Mouse (Mus musculus) heart, postnatal 36 days (tissue): Measurements from ENCODE around the gene Bax. TPM values are rescaled to one million over a fixed set of nuclear protein-coding genes. Genes with fewer than 3 reads are reported as not detected.
A peak's percentile ranks its signal among the peaks of the same experiment; 100 is the strongest.

Experiments used
- DNase-seq, 2 experiments: peaks; one replicate each; pipeline ENCODE4 v3.0.0; 2021 to 2022
- intact Hi-C: fragments of 180-260 bp; cut with DNase I; formaldehyde crosslinking; loops from one replicate; pipeline ENCODE4 v1.15.1; 2025
- total RNA-seq, 2 experiments: library from RNA; stranded (reverse); gene quantifications; 2 replicates each; pipeline ENCODE4 v1.2.3; 2021

Gene Bax
- total RNA-seq, 2 experiments from 2014 or later, result 26.9 to 28.5 TPM

DNA sequence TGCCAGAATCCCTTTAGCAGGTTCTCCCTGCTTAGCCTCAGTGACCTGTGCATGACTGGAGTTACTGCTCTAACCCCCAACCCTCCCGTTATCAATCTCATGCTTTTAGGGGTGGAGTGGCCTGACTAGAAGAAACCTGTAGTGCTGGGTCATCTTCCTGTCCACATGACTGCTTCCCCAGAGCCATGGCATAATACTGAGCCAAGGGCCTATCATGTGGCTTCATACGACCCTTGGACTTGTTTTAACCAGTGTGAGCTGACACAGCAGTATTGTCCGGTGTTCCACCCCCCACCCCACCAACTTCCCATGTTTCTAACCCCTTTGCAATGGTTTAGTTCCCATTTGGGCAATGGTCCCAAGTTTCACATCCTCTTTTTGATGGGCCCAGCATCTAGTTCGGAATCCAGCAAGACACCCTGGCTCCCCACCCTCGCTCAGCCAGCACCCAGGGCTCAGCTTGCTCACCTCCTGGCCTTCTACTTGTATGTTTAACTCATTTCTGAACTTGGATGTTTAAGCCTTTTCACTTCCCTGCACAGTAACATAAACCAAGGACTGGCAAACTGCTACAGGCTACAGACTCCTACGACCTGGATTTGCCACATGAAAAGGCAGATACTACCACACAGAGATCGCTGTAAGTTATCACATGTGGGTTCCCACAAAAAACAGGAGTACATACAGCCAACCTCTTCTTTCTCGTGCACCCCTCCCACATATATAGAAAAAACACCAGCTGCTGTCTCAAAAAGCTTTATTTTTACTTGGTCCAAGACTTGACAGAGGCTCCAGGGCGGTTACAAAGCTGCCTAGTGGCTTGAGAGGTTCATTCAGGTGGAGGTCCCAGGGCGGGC lies 9.3 kb downstream of the Bax start:
- intact Hi-C loops, result no loop called here
- DNase-seq, result no peak

DNA sequence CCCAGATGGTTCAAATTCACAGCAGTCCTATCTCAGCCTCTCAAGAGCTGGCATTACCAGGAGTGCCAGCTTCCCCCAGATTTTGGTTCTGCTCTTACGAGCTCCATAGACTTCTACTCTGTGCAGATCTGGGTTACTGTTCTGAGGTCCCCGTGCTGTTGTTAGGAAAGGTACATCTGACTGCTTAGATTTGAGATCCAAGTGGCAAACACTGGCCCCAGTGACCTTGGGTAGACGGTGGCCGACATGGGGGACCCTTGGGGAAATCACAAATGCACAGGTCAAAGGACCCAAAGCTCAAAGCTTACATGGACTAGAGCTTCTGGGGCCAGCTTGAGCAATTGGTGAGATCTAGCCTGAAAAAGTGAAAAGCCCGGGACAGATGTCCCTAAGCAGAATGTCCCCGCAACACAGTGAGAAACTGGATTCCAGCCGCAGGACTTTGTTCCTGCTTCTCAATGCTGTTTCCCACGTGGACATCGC lies 9.9 kb downstream of the Bax start:
- no peak for DNase-seq
- intact Hi-C loops, result no loop called here

DNA sequence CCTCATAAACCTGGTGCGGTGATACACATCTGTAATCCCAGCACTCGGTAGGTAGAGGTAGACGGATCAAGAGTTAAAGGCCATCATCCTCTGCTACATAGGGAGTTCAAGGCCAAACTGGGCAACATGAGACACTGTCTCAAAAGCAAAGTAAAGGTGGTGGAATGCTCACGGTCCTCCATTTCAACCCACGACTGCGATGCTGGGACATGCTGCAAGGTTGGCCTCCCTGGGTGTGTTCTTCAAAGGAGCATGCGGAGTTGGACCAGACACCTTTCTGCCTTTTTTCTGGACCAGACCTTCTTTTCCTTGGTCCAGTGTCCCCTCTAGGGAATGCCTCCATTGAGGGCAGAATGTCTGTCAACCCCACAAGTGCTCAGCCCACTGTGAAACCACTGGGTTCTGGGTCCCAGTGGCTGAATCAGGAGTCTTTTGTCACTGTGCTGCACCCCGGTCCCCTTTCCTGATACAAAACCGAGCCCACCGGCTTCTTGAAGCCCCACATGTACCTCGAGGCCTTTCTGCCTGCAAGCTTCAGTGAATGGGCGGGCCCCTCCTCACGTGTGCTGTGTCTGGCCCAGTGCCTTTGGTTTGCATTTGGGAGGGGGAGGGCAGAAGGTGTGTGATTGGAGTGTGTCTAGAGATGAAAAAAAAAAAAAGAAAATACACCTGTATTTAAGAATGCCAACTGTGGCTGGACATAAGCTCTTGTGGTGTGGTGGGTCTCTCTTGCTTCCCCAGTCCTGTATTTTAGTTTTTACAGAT lies 10.6 kb downstream of the Bax start:
- DNase-seq, result no peak
- intact Hi-C loops, result no loop called here

DNA sequence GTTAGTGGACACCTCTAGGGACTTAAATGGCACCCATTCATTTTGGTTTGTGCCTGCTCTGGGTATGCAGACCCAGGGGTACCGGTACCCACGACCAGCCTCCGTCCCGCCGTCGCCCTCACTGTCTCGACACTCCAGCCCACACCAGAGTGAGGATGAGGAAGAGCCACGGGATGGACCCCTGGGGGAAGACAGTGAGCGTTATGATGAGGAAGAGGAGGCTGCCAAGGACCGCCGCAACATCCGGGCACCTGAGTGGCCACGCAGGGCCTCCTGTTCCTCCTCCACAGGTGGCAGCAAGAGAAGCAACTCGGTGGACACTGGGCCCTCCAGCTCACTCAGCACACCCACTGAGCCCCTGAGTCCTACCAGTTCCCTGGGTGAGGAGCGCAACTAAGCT lies 11.7 kb downstream of the Bax start:
- no peak for DNase-seq
- intact Hi-C loops, result no loop called here

DNA sequence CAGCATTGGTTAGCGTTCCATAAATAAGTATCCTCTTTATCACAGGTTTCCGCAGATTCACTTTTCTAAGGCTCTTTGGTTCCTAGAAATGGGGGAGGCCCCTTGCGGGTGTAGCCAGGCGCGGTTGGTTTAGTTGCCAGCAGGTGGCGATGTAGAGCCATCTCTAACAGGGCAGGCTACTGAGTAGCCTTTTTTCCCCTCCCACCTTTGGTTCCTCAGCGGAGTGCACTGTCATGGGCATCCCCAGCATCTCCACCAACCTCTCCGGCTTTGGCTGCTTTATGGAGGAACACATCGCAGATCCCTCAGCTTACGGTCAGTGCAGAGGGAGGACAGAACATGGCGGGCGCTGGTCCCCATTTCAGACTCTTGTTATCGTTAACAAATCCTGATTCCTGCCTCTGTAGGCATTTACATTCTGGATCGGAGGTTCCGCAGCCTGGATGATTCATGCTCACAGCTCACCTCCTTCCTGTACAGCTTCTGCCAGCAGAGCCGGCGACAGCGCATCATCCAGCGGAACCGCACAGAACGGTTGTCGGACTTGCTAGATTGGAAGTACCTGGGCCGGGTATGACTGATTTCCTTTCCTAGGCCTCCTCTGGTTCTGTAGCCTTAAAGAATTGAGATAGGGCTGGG lies 15.2 kb downstream of the Bax start:
- DNase-seq, result peak; percentile 83 to 89
- intact Hi-C loops, result loop anchor here (2.0 kb wide), 1 partner anchor 109 kb away; no protein-coding TSS in a partner anchor

DNA sequence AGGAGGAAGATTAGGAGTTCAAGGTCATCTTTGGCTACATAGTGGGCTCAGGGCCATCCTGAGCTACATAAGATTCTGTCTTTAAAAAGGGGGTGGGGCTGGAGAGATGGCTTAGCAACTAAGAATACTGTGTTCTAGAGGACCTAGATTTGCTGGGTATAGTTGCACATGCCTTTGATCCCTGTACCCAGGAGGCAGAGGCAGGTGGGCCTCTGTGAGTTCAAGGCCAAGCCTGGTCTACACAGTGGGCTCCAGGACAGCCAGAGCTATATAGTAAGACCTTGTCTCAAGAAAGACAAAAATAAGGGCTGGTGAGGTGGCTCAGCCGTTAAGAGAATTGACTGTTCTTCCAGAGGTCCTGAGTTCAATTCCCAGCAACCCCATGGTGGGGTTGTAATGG lies 16.7 kb downstream of the Bax start:
- no peak for DNase-seq

DNA sequence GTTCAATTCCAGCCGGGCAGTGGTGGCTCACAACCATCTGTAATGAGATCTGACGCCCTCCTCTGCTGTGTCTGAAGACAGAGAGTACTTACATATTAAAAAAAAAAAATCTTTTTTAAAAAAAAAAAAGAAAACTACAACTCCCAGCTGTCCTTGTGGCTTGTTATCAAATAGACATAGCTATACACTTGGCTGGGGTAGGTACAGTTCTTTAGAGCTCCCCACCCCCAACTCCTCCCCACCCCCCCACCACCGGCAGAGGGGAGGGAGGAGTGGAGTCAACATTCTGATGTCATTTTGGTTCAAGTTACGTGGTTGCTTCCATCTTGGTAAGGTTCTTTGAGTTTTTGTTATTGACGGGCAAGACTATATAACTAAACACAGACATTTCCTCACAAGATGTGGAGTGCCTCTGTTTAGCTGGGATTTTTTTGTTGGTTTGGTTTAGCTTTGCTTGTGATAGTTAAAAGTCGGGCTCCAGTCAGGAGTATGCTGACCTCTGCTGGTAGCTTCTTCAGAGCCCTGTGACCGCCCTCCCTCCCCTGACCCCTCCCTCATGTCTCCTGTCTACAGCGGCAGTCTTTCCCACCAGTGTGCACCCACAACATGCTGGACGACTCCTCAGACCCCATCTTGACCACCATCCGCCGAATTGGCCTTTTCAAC lies 19.2 kb downstream of the Bax start:
- intact Hi-C loops, result no loop called here

More for the DNA sequence above, 16.7 kb downstream of the Bax start:
- intact Hi-C loops, result loop anchor here (2.0 kb wide), 1 partner anchor 111 kb away; no protein-coding TSS in a partner anchor

DNA sequence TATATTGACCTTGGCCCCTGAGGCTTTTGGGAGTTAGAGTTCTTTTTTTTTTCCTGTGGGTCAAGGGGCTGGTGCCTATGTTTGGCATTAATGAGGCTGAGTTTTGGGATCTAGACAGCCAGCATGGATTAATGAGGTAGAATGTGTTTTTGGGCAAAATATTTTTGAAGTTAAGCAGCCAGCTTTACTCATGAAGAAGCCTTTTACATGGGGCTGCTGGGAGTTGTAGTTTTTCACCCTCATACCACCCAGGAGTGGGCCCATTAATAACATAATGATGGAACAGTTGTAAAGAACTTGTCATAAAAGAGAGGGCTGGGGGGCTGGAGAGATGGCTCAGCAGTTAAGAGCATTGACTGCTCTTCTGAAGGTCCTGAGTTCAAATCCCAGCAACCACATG lies 20.1 kb downstream of the Bax start:
- no peak for DNase-seq
- intact Hi-C loops, result no loop called here

More for the DNA sequence above, 19.2 kb downstream of the Bax start:
- no peak for DNase-seq

DNA sequence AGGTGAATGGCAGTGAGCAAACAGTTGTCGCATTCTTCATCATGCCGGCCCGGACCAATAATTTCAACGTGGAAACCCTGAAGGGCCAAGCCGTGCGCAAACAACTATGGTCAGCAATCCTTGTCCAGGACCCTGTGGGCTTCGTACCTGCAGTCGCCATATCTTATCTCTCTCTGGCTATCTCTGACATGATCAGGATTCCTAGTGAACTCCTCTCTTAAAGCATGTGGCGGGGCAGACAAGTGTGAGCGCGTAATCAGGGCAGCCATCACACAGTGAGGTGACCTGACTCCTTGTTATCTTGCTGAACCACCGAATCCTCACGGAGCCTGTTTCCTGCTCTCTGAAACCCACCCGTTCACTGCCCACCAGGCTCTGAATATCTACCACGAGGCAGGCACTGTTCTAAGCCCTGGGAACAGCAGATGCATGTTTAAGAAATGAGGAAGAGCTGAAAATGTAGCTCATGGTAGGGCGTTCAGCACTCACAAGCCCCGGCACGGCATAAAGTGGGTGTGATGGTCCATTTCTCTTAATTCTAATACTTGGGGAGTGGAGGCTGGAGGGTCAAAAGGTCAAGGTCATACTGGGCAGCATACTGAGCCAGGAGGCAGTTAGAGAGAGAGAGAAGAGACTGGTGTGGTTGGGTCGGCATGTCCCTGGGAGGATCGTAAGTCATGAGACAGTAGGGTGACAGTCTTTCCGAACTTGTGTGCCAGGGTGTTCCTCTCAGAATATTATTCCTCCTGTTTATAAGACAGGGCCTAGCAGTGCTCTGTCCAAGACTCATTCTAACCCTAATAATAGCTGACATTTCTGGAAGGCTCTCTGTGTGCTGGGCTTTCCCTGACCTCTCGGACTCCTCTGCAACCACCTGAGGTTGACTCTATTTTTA lies 22.9 kb downstream of the Bax start:
- intact Hi-C loops, result no loop called here
- no peak for DNase-seq

DNA sequence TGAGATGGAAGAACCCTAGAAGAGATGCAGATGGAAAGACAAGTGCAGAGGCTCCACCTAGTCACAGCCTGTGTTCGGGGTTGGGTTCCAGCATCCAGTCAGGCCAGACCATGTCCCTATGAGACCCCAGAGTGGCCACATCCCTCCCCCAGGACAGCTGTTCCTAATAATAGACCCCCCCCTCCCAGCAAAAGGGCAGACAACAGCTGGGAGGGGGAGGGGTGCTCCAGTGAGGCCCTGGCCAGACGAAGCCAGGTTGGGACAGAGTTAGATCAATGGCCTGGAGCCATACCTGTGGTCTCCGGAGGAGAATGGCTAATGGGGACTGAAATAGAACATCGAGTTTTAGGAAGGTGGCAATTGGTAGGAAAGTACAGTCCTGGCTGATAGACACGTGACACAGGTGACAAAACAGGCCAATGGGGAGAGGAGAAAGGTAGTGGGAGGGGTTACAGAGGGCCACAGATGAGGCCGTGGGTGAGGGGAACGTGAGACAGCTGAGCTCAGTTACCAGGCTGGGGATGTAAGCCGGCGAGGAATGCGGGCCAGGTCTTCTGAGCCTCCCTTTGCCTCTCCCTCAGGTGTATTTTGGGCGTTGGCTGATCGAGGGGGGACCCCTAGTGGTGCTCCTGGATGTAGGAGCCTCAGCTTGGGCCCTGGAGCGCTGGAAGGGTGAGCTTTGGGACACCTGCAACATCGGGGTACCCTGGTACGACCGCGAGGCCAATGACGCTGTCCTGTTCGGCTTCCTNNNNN lies 29.0 kb downstream of the Bax start, which contains the start of gene Ruvbl2:
Gene Ruvbl2, minus strand, starts transcription at position 576 of the 756 bp plus-strand sequence.
- intact Hi-C loops, result no loop called here
- DNase-seq, result no peak

DNA sequence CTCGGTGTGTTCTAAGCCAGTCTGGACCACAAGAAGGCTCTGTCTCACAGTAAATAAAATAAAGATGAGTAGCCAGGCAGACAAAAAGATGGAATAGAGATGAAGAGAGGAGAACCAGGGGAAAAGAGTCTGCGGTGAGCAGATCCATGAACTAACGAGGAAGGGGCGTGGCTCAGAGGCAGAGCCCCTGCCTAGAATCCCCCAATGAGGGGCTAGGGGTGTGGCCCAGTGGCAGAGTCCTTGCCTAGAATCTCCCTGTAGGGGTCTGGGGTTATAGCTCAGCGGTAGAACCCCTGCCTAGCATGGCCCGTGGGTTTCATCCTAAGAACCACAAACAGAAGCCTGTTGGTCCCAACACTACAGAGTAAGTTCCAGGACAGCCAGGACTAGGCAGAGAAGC lies 29.7 kb downstream of the Bax start:
- intact Hi-C loops, result no loop called here
- no peak for DNase-seq

DNA sequence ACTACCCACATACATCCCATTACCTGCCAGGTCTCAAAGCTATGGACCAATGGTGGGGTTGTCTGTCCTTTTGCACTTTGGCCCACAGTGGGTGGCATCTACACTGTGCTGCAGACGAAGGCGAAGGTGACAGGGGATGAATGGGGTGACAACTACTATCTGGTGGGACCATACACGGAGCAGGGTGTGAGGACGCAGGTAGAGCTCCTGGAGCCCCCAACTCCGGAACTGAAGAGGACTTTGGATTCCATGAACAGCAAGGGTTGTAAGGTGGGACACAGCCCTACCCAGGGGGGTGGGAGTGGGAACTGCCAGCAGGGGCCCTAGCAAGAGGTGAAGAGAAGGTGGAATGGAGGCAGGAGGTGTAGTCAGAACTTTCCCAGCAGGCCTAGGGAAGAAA lies 30.3 kb downstream of the Bax start:
- DNase-seq, result no peak
- intact Hi-C loops, result no loop called here

DNA sequence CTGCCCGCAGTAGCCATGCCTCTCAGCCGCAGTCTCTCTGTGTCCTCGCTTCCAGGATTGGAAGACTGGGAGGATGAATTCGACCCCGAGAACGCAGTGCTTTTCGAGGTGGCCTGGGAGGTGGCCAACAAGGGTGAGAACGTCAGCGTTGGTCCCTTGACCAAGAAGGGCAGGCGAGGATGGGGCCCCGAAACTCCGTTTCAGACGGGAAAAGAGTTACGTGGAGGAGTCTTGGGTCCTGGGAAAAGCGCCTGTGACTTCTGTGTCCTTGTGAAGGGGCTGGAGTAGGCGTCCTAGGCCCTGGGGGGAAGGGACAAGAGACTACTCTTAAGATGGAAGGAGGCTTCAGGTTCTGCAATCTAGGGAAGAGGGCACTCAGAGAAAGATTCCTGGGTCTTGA lies 31.7 kb downstream of the Bax start:
- intact Hi-C loops, result no loop called here
- no peak for DNase-seq

DNA sequence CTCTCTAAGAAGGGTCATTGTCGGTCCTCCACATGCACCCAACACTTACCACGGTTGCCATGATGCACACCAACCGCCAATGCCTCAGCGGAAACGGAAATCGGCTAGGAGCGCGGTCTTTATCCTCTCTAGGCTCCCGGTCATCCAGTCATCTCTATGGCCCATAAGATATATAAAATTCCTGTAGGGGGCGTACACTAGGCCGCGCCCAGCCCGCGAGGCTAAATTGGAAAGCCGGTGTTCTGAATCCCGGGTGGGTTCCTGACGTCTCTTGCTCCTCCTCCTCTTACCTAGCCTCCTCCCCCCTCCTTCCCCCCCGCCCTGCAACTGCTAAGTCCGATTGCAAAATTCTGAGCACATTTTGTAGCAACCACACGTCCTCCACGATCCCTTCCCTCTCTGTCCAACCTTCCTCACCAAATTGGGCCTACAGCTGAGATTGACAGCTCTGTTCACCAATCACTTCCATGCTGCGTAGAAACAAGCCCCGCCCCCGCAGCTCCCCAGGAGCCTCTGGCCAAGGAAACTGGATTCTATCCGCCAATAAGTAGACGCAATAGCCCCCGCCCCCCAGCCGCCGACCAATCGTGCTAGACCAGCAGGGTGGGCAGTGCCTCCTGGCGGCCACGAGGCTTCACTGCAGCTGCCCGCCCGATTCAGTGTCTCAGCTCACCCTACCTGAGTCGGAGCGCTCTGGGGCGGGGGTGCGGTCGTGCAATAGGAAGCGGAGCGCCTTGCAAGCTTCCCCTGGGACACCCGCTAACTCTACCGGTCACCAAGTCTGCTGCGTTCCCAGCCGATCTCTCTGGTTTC lies 32.3 kb downstream of the Bax start, which contains the start of gene Gys1:
Gene Gys1, plus strand, starts transcription at position 642 of the 813 bp plus-strand sequence.
- DNase-seq, result peak; percentile 99 to 100
- intact Hi-C loops, result loop anchor here (5.0 kb wide), 1 partner anchor 37 kb away; the partner anchor contains the start of gene Snrnp70

DNA sequence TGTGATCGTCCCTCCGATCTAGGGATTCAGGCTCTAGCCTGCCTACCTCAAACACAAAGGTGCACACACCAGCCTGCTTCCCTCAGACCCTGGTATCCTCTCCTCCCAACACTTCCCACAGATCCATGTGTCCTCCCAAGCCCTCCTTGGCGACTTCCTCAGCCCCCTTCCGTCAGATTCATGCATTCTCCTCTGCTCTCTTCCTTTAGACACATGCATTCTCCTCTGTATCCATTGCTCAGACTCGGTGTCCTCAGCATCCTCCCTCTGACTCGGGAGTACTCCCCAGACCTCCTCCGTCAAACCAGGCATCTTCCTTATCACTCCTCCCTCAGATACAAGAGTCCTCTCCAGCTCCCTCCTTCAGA lies 32.9 kb downstream of the Bax start:
- no peak for DNase-seq
- intact Hi-C loops, result loop anchor here (2.0 to 5.0 kb wide), 2 partner anchors 27 to 37 kb away; partner anchors contain the start of gene Snrnp70

DNA sequence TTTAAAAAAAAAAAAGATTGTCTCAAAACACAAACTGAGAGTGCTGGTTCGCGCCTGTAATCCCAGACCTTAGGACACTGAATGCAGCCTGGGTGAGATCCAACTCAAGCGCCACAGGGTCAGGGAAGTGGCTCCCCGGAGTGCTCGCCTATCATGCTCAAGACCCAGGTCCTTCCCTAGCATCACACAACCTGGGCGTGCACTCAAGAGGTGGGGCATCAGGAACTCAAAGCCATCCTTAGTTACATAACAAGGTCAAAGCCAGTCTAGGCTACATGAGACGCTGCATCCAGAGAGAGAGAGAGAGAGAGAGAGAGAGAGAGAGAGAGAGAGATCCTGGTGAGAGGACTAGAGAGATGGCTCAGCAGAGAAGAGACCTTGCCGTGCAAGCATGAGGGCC lies 40.1 kb downstream of the Bax start:
- DNase-seq, result no peak
- intact Hi-C loops, result no loop called here

DNA sequence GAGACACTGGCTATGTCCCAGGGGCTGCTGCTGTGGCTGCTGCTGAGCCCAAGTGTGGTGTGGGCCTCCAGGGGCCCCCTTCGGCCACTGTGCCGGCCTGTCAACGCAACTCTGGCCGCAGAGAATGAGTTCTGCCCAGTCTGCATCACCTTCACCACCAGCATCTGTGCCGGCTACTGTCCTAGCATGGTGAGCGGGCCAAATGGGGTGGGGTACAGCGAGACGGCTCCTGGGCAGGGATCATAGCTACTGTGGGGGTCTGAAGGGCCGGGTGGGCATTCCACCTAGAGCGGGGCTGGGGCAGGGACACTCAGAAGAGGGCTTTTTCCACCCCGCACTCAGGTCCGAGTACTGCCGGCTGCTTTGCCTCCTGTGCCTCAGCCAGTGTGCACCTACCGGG lies 45.5 kb downstream of the Bax start:
- DNase-seq, result no peak
- intact Hi-C loops, result no loop called here

DNA sequence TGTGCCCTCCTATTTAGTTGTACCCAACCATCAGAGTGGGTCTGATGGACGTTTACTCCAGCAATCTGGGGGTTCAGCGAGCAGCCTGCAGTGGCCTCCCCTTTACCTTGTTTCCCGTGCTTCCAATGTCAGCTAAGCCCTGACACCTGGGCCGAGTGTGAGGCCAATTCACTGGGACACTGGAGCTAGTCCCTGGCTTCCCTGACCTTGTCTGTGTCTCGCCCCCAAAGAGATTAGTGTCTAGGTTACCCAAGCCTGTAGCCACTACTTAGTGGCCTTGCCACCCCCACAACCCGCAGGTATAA lies 46.1 kb downstream of the Bax start, which contains the start of gene Lhb:
Gene Lhb, plus strand, starts transcription at position 206 of the 305 bp plus-strand sequence.
- intact Hi-C loops, result no loop called here
- no peak for DNase-seq
